In genomic region chr14:120675752-120676151, GRCm38 (mm10) we compare ENCODE assay signal across 28 mouse cellular contexts.
DNase-seq lines count a peak whose midpoint lies in the region; ATAC-seq lines count a peak whose summit lies in the region.
"Had no signal": no experiment of that assay in that cellular context is flagged by ENCODE, and none has a peak within 500 bp of the region (broad histone marks: within the 10 kb centered on the region; RNA-seq: fewer than 3 reads in every experiment).

No protein-coding gene starts in this region.

- WGBS in midbrain, embryonic 11.5 days: 88% methylated on average over 2 of the region's 2 CpGs
- 79% methylated on average over 2 of the region's 2 CpGs for WGBS in midbrain, embryonic 14.5 days

- ATAC-seq in frontal cortex, adult (ENCODE audit: low TSS enrichment): peak; percentile 74
- no peak for ATAC-seq in midbrain, embryonic 11.5 days (ENCODE audit: low FRiP score)
- ATAC-seq in midbrain, embryonic 14.5 days (ENCODE audit: low FRiP score, low TSS enrichment): no peak
- ATAC-seq: activated CD4-positive, CD25-positive, alpha-beta regulatory T cell, adult 4 months; CD4-positive, CD25-positive, alpha-beta regulatory T cell, adult 4 months; forebrain, embryonic 14.5 days; forebrain, embryonic 16.5 days; Patski had no signal

- H3K4me3 ChIP-seq in midbrain, embryonic 11.5 days (ENCODE audit: low read depth, low read length): no peak overlapping the region
- H3K4me3 ChIP-seq in midbrain, embryonic 14.5 days (replicated peaks; ENCODE audit: low read depth, low read length): no peak overlapping the region
- H3K4me3 ChIP-seq: embryonic facial prominence, embryonic 13.5 days; embryonic facial prominence, embryonic 15.5 days; erythroblast, embryonic 14.5 days; forebrain, embryonic 10.5 days; forebrain, embryonic 12.5 days had no signal

- no peaks in the 10 kb centered on the region for H3K4me1 ChIP-seq in midbrain, embryonic 11.5 days (ENCODE audit: control insufficient read depth, insufficient read depth, low read length)
- no peaks in the 10 kb centered on the region for H3K4me1 ChIP-seq in midbrain, embryonic 14.5 days (ENCODE audit: control insufficient read depth, insufficient read depth, low read length)
- H3K4me1 ChIP-seq: embryonic facial prominence, embryonic 13.5 days; embryonic facial prominence, embryonic 15.5 days; forebrain, embryonic 10.5 days; forebrain, embryonic 12.5 days had no signal

- no peak for DNase-seq in frontal cortex, postnatal 14 days (ENCODE audit: low spot score in 2 of 2)
- DNase-seq in midbrain, embryonic 11.5 days (ENCODE audit: low spot score, missing footprints): peak; percentile 8
- DNase-seq in midbrain, embryonic 14.5 days: no peak
- DNase-seq in brain, adult 2 months (ENCODE audit: low read depth, low spot score): peak; percentile 50
- DNase-seq: adrenal gland, adult 8-10 months; adrenal gland, postnatal 14 days; adrenal gland, postnatal 36 days; B cell, adult 2 months; cerebellum, adult 11 months; cerebellum, adult 18-20 months; cerebellum, adult 8-10 months; cerebellum, adult 9-11 months; cerebellum, postnatal 14 days; cerebellum, postnatal 36 days; embryo, embryonic 11 days had no signal

- no peak overlapping the region for H3K9ac ChIP-seq in midbrain, embryonic 11.5 days (ENCODE audit: low read length)
- H3K9ac ChIP-seq in midbrain, embryonic 14.5 days (replicated peaks; ENCODE audit: low read length): no peak overlapping the region
- H3K9ac ChIP-seq: embryonic facial prominence, embryonic 13.5 days; embryonic facial prominence, embryonic 15.5 days; forebrain, embryonic 12.5 days had no signal

- no peak overlapping the region for H3K27ac ChIP-seq in midbrain, embryonic 11.5 days (ENCODE audit: low read depth, low read length)
- H3K27ac ChIP-seq in midbrain, embryonic 14.5 days (replicated peaks; ENCODE audit: low read depth, low read length): no peak overlapping the region
- H3K27ac ChIP-seq: embryonic facial prominence, embryonic 13.5 days; embryonic facial prominence, embryonic 15.5 days; forebrain, embryonic 10.5 days; forebrain, embryonic 12.5 days had no signal

- H3K9me3 ChIP-seq in midbrain, embryonic 11.5 days (ENCODE audit: control insufficient read depth, low read length): no peaks in the 10 kb centered on the region
- no peaks in the 10 kb centered on the region for H3K9me3 ChIP-seq in midbrain, embryonic 14.5 days (ENCODE audit: control insufficient read depth, low read length)
- H3K9me3 ChIP-seq: embryonic facial prominence, embryonic 13.5 days; embryonic facial prominence, embryonic 15.5 days; forebrain, embryonic 10.5 days; forebrain, embryonic 12.5 days had no signal

- H3K36me3 ChIP-seq in midbrain, embryonic 11.5 days (ENCODE audit: control insufficient read depth, insufficient read depth, low read length): no peaks in the 10 kb centered on the region
- H3K36me3 ChIP-seq in midbrain, embryonic 14.5 days (ENCODE audit: control insufficient read depth, insufficient read depth, low read length): no peaks in the 10 kb centered on the region
- H3K36me3 ChIP-seq: embryonic facial prominence, embryonic 13.5 days; embryonic facial prominence, embryonic 15.5 days; forebrain, embryonic 10.5 days; forebrain, embryonic 12.5 days; G1E had no signal

- H3K27me3 ChIP-seq in midbrain, embryonic 11.5 days (ENCODE audit: control insufficient read depth, insufficient read depth, low read length): no peaks in the 10 kb centered on the region
- H3K27me3 ChIP-seq in midbrain, embryonic 14.5 days (ENCODE audit: control insufficient read depth, insufficient read depth, low read length): no peaks in the 10 kb centered on the region
- H3K27me3 ChIP-seq: CH12.LX; embryonic facial prominence, embryonic 13.5 days; embryonic facial prominence, embryonic 15.5 days; forebrain, embryonic 12.5 days; Patski had no signal

- no peak overlapping the region for H3K4me2 ChIP-seq in midbrain, embryonic 11.5 days
- no peak overlapping the region for H3K4me2 ChIP-seq in midbrain, embryonic 14.5 days (ENCODE audit: low read length)
- H3K4me2 ChIP-seq: embryonic facial prominence, embryonic 13.5 days; embryonic facial prominence, embryonic 15.5 days; forebrain, embryonic 12.5 days had no signal

Comparison
In these comparisons a context has a peak if more than half of its experiments do, and no peak if none do; other contexts are left out.
1. DNase-seq: peak in midbrain, embryonic 11.5 days (single experiment) and brain, adult 2 months (single experiment); none in frontal cortex, postnatal 14 days (0 of 2) and midbrain, embryonic 14.5 days (single experiment).